Mouse (Mus musculus): Measurements from ENCODE around the gene Grwd1. TPM values are rescaled to one million over a fixed set of nuclear protein-coding genes. Genes with fewer than 3 reads are reported as not detected.

Gene Grwd1
- polyA plus RNA-seq, 1 experiment from 2014 or later, result 127 TPM

Other genes with a start within 250 kb of the Grwd1 start
- gene Fgf21, start 215.5 kb downstream of the Grwd1 start, polyA plus RNA-seq (2016; fragmentation: Nextera tagmentation; extraction: Ambion mirVana), result not detected in 2 replicates
- 0.07 and 0.44 TPM in 2 replicates for gene Fut1, start 213.7 kb downstream of the Grwd1 start, polyA plus RNA-seq (2016; fragmentation: Nextera tagmentation; extraction: Ambion mirVana)
- gene Izumo1, start 209.1 kb downstream of the Grwd1 start, polyA plus RNA-seq (2016; fragmentation: Nextera tagmentation; extraction: Ambion mirVana), result 0.07 and 0.10 TPM in 2 replicates
- 6.5 and 6.8 TPM in 2 replicates for gene Rasip1, start 203.5 kb downstream of the Grwd1 start, polyA plus RNA-seq (2016; fragmentation: Nextera tagmentation; extraction: Ambion mirVana)
- gene Mamstr, start 191.0 kb downstream of the Grwd1 start, polyA plus RNA-seq (2016; fragmentation: Nextera tagmentation; extraction: Ambion mirVana), result 1.3 and 3.1 TPM in 2 replicates
- gene Fut2, start 164.6 kb downstream of the Grwd1 start, polyA plus RNA-seq (2016; fragmentation: Nextera tagmentation; extraction: Ambion mirVana), result 0.07 and 0.16 TPM in 2 replicates
- 0.28 and 0.42 TPM in 2 replicates for gene Ntn5, start 146.9 kb downstream of the Grwd1 start, polyA plus RNA-seq (2016; fragmentation: Nextera tagmentation; extraction: Ambion mirVana)
- gene Sec1, start 136.5 kb downstream of the Grwd1 start, polyA plus RNA-seq (2016; fragmentation: Nextera tagmentation; extraction: Ambion mirVana), result 0.55 and 0.64 TPM in 2 replicates
- 8.5 and 9.1 TPM in 2 replicates for gene Car11, start 131.1 kb downstream of the Grwd1 start, polyA plus RNA-seq (2016; fragmentation: Nextera tagmentation; extraction: Ambion mirVana)
- 3.6 and 4.3 TPM in 2 replicates for gene Dbp, start 125.9 kb downstream of the Grwd1 start, polyA plus RNA-seq (2016; fragmentation: Nextera tagmentation; extraction: Ambion mirVana)
- gene Rpl18, start 115.5 kb downstream of the Grwd1 start, polyA plus RNA-seq (2016; fragmentation: Nextera tagmentation; extraction: Ambion mirVana), result 1,168 and 1,206 TPM in 2 replicates
- 41.5 and 42.1 TPM in 2 replicates for gene Sphk2, start 112.9 kb downstream of the Grwd1 start, polyA plus RNA-seq (2016; fragmentation: Nextera tagmentation; extraction: Ambion mirVana)
- 1.8 and 2.2 TPM in 2 replicates for gene Fam83e, start 109.7 kb downstream of the Grwd1 start, polyA plus RNA-seq (2016; fragmentation: Nextera tagmentation; extraction: Ambion mirVana)
- gene Spaca4, start 105.1 kb downstream of the Grwd1 start, polyA plus RNA-seq (2016; fragmentation: Nextera tagmentation; extraction: Ambion mirVana), result 0.22 TPM in 1 of 2 replicates, not detected in the other
- 2.1 and 3.0 TPM in 2 replicates for gene Lmtk3, start 47.2 kb downstream of the Grwd1 start, polyA plus RNA-seq (2016; fragmentation: Nextera tagmentation; extraction: Ambion mirVana)
- 1.6 and 1.7 TPM in 2 replicates for gene Sult2b1, start 46.3 kb downstream of the Grwd1 start, polyA plus RNA-seq (2016; fragmentation: Nextera tagmentation; extraction: Ambion mirVana)
- gene Cyth2, start 16.4 kb downstream of the Grwd1 start, polyA plus RNA-seq (2016; fragmentation: Nextera tagmentation; extraction: Ambion mirVana), result 157 and 161 TPM in 2 replicates
- 0.88 and 1.5 TPM in 2 replicates for gene Kcnj14, start 6.2 kb downstream of the Grwd1 start, polyA plus RNA-seq (2016; fragmentation: Nextera tagmentation; extraction: Ambion mirVana)
- 30.4 and 36.6 TPM in 2 replicates for gene Kdelr1, start 41.8 kb upstream of the Grwd1 start, polyA plus RNA-seq (2016; fragmentation: Nextera tagmentation; extraction: Ambion mirVana)
- gene Grin2d, start 47.4 kb upstream of the Grwd1 start, polyA plus RNA-seq (2016; fragmentation: Nextera tagmentation; extraction: Ambion mirVana), result 0.09 and 0.20 TPM in 2 replicates
- gene Syngr4, start 65.8 kb upstream of the Grwd1 start, polyA plus RNA-seq (2016; fragmentation: Nextera tagmentation; extraction: Ambion mirVana), result 1.2 and 1.3 TPM in 2 replicates
- gene Tmem143, start 66.0 kb upstream of the Grwd1 start, polyA plus RNA-seq (2016; fragmentation: Nextera tagmentation; extraction: Ambion mirVana), result 4.5 and 5.5 TPM in 2 replicates
- 9.9 and 15.6 TPM in 2 replicates for gene Emp3, start 90.5 kb upstream of the Grwd1 start, polyA plus RNA-seq (2016; fragmentation: Nextera tagmentation; extraction: Ambion mirVana)
- 4.6 and 6.8 TPM in 2 replicates for gene Ccdc114, start 93.1 kb upstream of the Grwd1 start, polyA plus RNA-seq (2016; fragmentation: Nextera tagmentation; extraction: Ambion mirVana)
- gene Abcc6, start 199.4 kb upstream of the Grwd1 start, polyA plus RNA-seq (2016; fragmentation: Nextera tagmentation; extraction: Ambion mirVana), result 0.10 TPM in 1 of 2 replicates, not detected in the other
- 26.8 and 30.6 TPM in 2 replicates for gene Nomo1, start 202.8 kb upstream of the Grwd1 start, polyA plus RNA-seq (2016; fragmentation: Nextera tagmentation; extraction: Ambion mirVana)

Measured in embryonic facial prominence, embryonic 10.5 days (tissue).